Mouse (Mus musculus) left cerebral cortex, adult 2 months (tissue): ENCODE measurements around the gene Mpst. TPM values are rescaled to one million over a fixed set of nuclear protein-coding genes. Genes with fewer than 3 reads are reported as not detected.

Source experiments
- DNase-seq, 2 experiments: peaks; one replicate each; pipeline ENCODE4 v3.0.0; 2021 to 2022; ENCODE audit warnings: low spot score in 2 of 2, mixed read lengths in 1 of 2; ENCODE audit errors: extremely low spot score in 1 of 2
- H3K27ac ChIP-seq: fragments of 200-600 bp; 2 replicates; pipeline ENCODE4 v1.8.1; 2022
- H3K4me3 ChIP-seq: fragments of 200-600 bp; 2 replicates; pipeline ENCODE4 v1.8.1; 2022
- CTCF ChIP-seq: fragments of 200-600 bp; IDR thresholded peaks from 2 replicates; pipeline ENCODE4 v1.8.1; 2022; ENCODE audit warnings: antibody characterized with exemption, mild to moderate bottlenecking, moderate library complexity
- intact Hi-C: fragments of 180-260 bp; cut with DNase I; formaldehyde crosslinking; loops from one replicate; pipeline ENCODE4 v1.15.1; 2025
- total RNA-seq, 2 experiments: library from RNA; stranded (reverse); gene quantifications; 2 replicates each; pipeline ENCODE4 v1.2.3; 2021

Gene Mpst
- total RNA-seq, 2 experiments from 2014 or later: 31.7 to 31.8 TPM

GRCm38 (mm10) chr15:78382115-78382514 is 24.1 kb upstream of the Mpst start:
- no peak for TF ChIP-seq CTCF
- intact Hi-C loops: no loop called here
- DNase-seq: no peak
- Histone ChIP-seq H3K27ac (no peak overlapping the region), H3K4me3 (no peak overlapping the region)

- Histone ChIP-seq H3K27ac (peak overlapping the region; percentile 75), H3K4me3 (no peak overlapping the region)
- TF ChIP-seq CTCF: no peak
- DNase-seq: peak in 1 of 2 experiments; percentile 37
- intact Hi-C loops: loop anchor here (1.0 kb wide), 1 partner anchor 23 kb away; the partner anchor contains the start of gene Mpst
Measured at GRCm38 (mm10) chr15:78383450-78384219, 22.6 kb upstream of the Mpst start.

GRCm38 (mm10) chr15:78384220-78385116 is 21.7 kb upstream of the Mpst start:
- Histone ChIP-seq H3K4me3 (no peak overlapping the region), H3K27ac (peak overlapping the region; percentile 75)
- intact Hi-C loops: loop anchor here (1.0 kb wide), 1 partner anchor 22 kb away; the partner anchor contains the start of gene Mpst
- peak in 1 of 2 experiments; percentile 29 for DNase-seq
- no peak for TF ChIP-seq CTCF

GRCm38 (mm10) chr15:78385564-78385963 is 20.7 kb upstream of the Mpst start:
- no peak for TF ChIP-seq CTCF
- no peak for DNase-seq
- Histone ChIP-seq H3K27ac (peak overlapping the region; percentile 75; the same call in 1 of the 2 replicates), H3K4me3 (no peak overlapping the region)
- intact Hi-C loops: no loop called here

GRCm38 (mm10) chr15:78390855-78391254 is 15.4 kb upstream of the Mpst start:
- TF ChIP-seq CTCF: no peak
- no peak for DNase-seq
- Histone ChIP-seq H3K4me3 (no peak overlapping the region), H3K27ac (no peak overlapping the region)
- intact Hi-C loops: no loop called here

- no peak for DNase-seq
- H3K27ac ChIP-seq: no peak within 1 kb of the TSS
- intact Hi-C loops: no loop called here
- H3K4me3 ChIP-seq: no peak within 1 kb of the TSS
- no peak for TF ChIP-seq CTCF
Measured at GRCm38 (mm10) chr15:78395478-78395962, 10.7 kb upstream of the Mpst start, which contains the start of gene Tex33. Tex33 (minus strand) TSS chr15:78395912.

- no peak overlapping the region for H3K4me3 ChIP-seq
- TF ChIP-seq CTCF: no peak
- no peak for DNase-seq
- peak overlapping the region; percentile 56; the same call in 1 of the 2 replicates for H3K27ac ChIP-seq
- intact Hi-C loops: no loop called here
Measured at GRCm38 (mm10) chr15:78401345-78401744, 4.9 kb upstream of the Mpst start.

GRCm38 (mm10) chr15:78401921-78402320 is 4.3 kb upstream of the Mpst start:
- intact Hi-C loops: no loop called here
- no peak for TF ChIP-seq CTCF
- Histone ChIP-seq H3K4me3 (no peak overlapping the region), H3K27ac (peak overlapping the region; percentile 56)
- DNase-seq: peak in 1 of 2 experiments; percentile 47

GRCm38 (mm10) chr15:78402423-78402822 is 3.8 kb upstream of the Mpst start:
- intact Hi-C loops: no loop called here
- Histone ChIP-seq H3K27ac (peak overlapping the region; percentile 56), H3K4me3 (no peak overlapping the region)
- DNase-seq: no peak
- TF ChIP-seq CTCF: no peak

- no peak for TF ChIP-seq CTCF
- Histone ChIP-seq H3K4me3 (no peak overlapping the region), H3K27ac (peak overlapping the region; percentile 57)
- intact Hi-C loops: no loop called here
- DNase-seq: no peak
Measured at GRCm38 (mm10) chr15:78403301-78403741, 2.9 kb upstream of the Mpst start.

- no peak for TF ChIP-seq CTCF
- 0 out of 2 replicates have a peak overlapping the region, but pooled peaks have one; percentile 57 for H3K27ac ChIP-seq
- DNase-seq: no peak
Measured at GRCm38 (mm10) chr15:78403896-78404295, 2.3 kb upstream of the Mpst start.

More at GRCm38 (mm10) chr15:78403896-78404295, 2.3 kb upstream of the Mpst start:
- intact Hi-C loops: no loop called here
- no peak overlapping the region for H3K4me3 ChIP-seq
